Mouse (Mus musculus) embryonic facial prominence, embryonic 10.5 days (tissue): ENCODE measurements at regions not wholly inside any gene's neighbourhood (a gene's known extent, or its start where the extent isn't known, plus 50 kb on each side); places are given as distances from the start of the nearest gene placed in this dataset.
A peak's percentile ranks its signal among the peaks of the same experiment; 100 is the strongest.

Experiments
- DNase-seq: peaks from one replicate; pipeline ENCODE4 v3.0.0-alpha.2; 2017; ENCODE audit warnings: low spot score
- H3K27ac ChIP-seq: fragments of 300-500 bp; sonication (generic); replicated peaks from 2 replicates; pipeline ENCODE4 v1.5.1; 2016; ENCODE audit warnings: mild to moderate bottlenecking
- H3K27me3 ChIP-seq: fragments of 300-500 bp; sonication (generic); replicated peaks from 2 replicates; pipeline ENCODE4 v1.6.1; 2016; ENCODE audit warnings: low read depth, mild to moderate bottlenecking; ENCODE audit not compliant: poor library complexity, severe bottlenecking
- H3K36me3 ChIP-seq: fragments of 300-500 bp; sonication (generic); replicated peaks from 2 replicates; pipeline ENCODE4 v1.6.1; 2016; ENCODE audit warnings: mild to moderate bottlenecking, moderate library complexity
- H3K4me1 ChIP-seq: fragments of 300-500 bp; sonication (generic); 2 replicates; pipeline ENCODE4 v1.6.1; 2016
- H3K4me3 ChIP-seq: fragments of 300-500 bp; sonication (generic); 2 replicates; pipeline ENCODE4 v1.5.1; 2016; ENCODE audit warnings: mild to moderate bottlenecking, moderate library complexity
- H3K9me3 ChIP-seq: fragments of 300-500 bp; sonication (generic); 2 replicates; pipeline ENCODE4 v1.6.1; 2016; ENCODE audit warnings: mild to moderate bottlenecking
- WGBS: fragments of 180-500 bp; shearing (Covaris S2); methylation state at CpG from one replicate; pipeline ENCODE4 v1.1.7; 2016; 5-methylcytosine and 5-hydroxymethylcytosine counted together

GRCm38 (mm10) chr7:123059718-123060337 lies 63.9 kb upstream of the Tnrc6a start:
- Histone ChIP-seq H3K4me1 (peaks cover 11% of the 10 kb centered on the region; the same call in 1 of the 2 replicates), H3K4me3 (no peak overlapping the region), H3K27me3 (no peaks in the 10 kb centered on the region), H3K27ac (no peak overlapping the region), H3K9me3 (no peaks in the 10 kb centered on the region), H3K36me3 (no peaks in the 10 kb centered on the region)
- 89% methylated on average over 9 of the region's 9 CpGs for WGBS
- DNase-seq, result no peak

GRCm38 (mm10) chr7:123063264-123064011 lies 60.2 kb upstream of the Tnrc6a start:
- H3K4me3 ChIP-seq, result no peak overlapping the region
- peaks cover 17% of the 10 kb centered on the region; the same call in 1 of the 2 replicates for H3K4me1 ChIP-seq
- H3K27me3 ChIP-seq, result no peaks in the 10 kb centered on the region
- DNase-seq, result no peak
- H3K27ac ChIP-seq, result no peak overlapping the region
- 57% methylated on average over 13 of the region's 13 CpGs for WGBS
- no peaks in the 10 kb centered on the region for H3K9me3 ChIP-seq
- H3K36me3 ChIP-seq, result no peaks in the 10 kb centered on the region

- WGBS, result 93% methylated on average over 13 of the region's 13 CpGs
Measured at GRCm38 (mm10) chr7:123065951-123066351, 57.7 kb upstream of the Tnrc6a start.

GRCm38 (mm10) chr7:123067396-123067795 lies 56.3 kb upstream of the Tnrc6a start:
- DNase-seq, result no peak
- no peak overlapping the region for H3K4me3 ChIP-seq
- H3K27me3 ChIP-seq, result peaks cover 8% of the 10 kb centered on the region; the same call in 1 of the 2 replicates
- H3K4me1 ChIP-seq, result peaks cover 29% of the 10 kb centered on the region
- no peak overlapping the region for H3K27ac ChIP-seq
- H3K36me3 ChIP-seq, result no peaks in the 10 kb centered on the region
- 79% methylated on average over 1 of the region's 1 CpGs for WGBS
- no peaks in the 10 kb centered on the region for H3K9me3 ChIP-seq

More at GRCm38 (mm10) chr7:123065951-123066351, 57.7 kb upstream of the Tnrc6a start:
- DNase-seq, result no peak
- H3K36me3 ChIP-seq, result no peaks in the 10 kb centered on the region
- H3K9me3 ChIP-seq, result no peaks in the 10 kb centered on the region
- H3K4me3 ChIP-seq, result no peak overlapping the region
- peaks cover 7% of the 10 kb centered on the region; the same call in 1 of the 2 replicates for H3K27me3 ChIP-seq
- peaks cover 29% of the 10 kb centered on the region for H3K4me1 ChIP-seq
- H3K27ac ChIP-seq, result no peak overlapping the region

GRCm38 (mm10) chr7:123068241-123068640 lies 55.4 kb upstream of the Tnrc6a start:
- 50% methylated on average over 1 of the region's 1 CpGs for WGBS
- Histone ChIP-seq H3K27me3 (peaks cover 8% of the 10 kb centered on the region; the same call in 1 of the 2 replicates), H3K36me3 (no peaks in the 10 kb centered on the region)

GRCm38 (mm10) chr7:123068715-123069273 lies 54.9 kb upstream of the Tnrc6a start:
- no peaks in the 10 kb centered on the region for H3K36me3 ChIP-seq
- DNase-seq, result peak; percentile 30
- no peaks in the 10 kb centered on the region for H3K9me3 ChIP-seq
- WGBS, result 56% methylated on average over 9 of the region's 9 CpGs
- H3K27me3 ChIP-seq, result peaks cover 8% of the 10 kb centered on the region; the same call in 1 of the 2 replicates
- H3K4me3 ChIP-seq, result no peak overlapping the region
- no peak overlapping the region for H3K27ac ChIP-seq
- H3K4me1 ChIP-seq, result peaks cover 18% of the 10 kb centered on the region

More at GRCm38 (mm10) chr7:123068241-123068640, 55.4 kb upstream of the Tnrc6a start:
- no peak for DNase-seq
- H3K27ac ChIP-seq, result no peak overlapping the region
- H3K9me3 ChIP-seq, result no peaks in the 10 kb centered on the region
- peaks cover 24% of the 10 kb centered on the region for H3K4me1 ChIP-seq
- H3K4me3 ChIP-seq, result no peak overlapping the region

GRCm38 (mm10) chr7:123069280-123069679 lies 54.4 kb upstream of the Tnrc6a start:
- peaks cover 18% of the 10 kb centered on the region for H3K4me1 ChIP-seq
- no peaks in the 10 kb centered on the region for H3K36me3 ChIP-seq
- no peaks in the 10 kb centered on the region for H3K9me3 ChIP-seq
- WGBS, result 34% methylated on average over 4 of the region's 4 CpGs
- H3K27ac ChIP-seq, result 0 out of 2 replicates have a peak overlapping the region, but pooled peaks have one; percentile 26
- H3K27me3 ChIP-seq, result peaks cover 8% of the 10 kb centered on the region; the same call in 1 of the 2 replicates
- H3K4me3 ChIP-seq, result no peak overlapping the region
- DNase-seq, result no peak

GRCm38 (mm10) chr7:123070861-123071260 lies 52.8 kb upstream of the Tnrc6a start:
- H3K9me3 ChIP-seq, result no peaks in the 10 kb centered on the region
- no peak overlapping the region for H3K4me3 ChIP-seq
- 76% methylated on average over 4 of the region's 4 CpGs for WGBS
- peaks cover 8% of the 10 kb centered on the region; the same call in 1 of the 2 replicates for H3K27me3 ChIP-seq
- H3K27ac ChIP-seq, result no peak overlapping the region
- peaks cover 18% of the 10 kb centered on the region for H3K4me1 ChIP-seq
- no peaks in the 10 kb centered on the region for H3K36me3 ChIP-seq
- DNase-seq, result no peak
